Mouse (Mus musculus) adrenal gland, adult (tissue): ENCODE measurements around the gene Ly6g6d.
"Not testable (repeated sequence)": the region's sequence is repeated elsewhere in the genome, so short reads cannot be mapped to it uniquely, and the experiment has no call there.

Source experiments
- DNase-seq, 2 experiments: peaks; one replicate each; pipeline ENCODE4 v3.0.0; 2022 to 2023; ENCODE audit warnings: low spot score in 1 of 2; ENCODE audit not compliant: inconsistent age in 2 of 2

Ly6g6d gene

GRCm38 (mm10) chr17:35048932-35049440 lies 28.9 kb downstream of the Ly6g6d start:
- DNase-seq: no peak

GRCm38 (mm10) chr17:35048149-35048931 lies 29.5 kb downstream of the Ly6g6d start:
- DNase-seq: peak in 1 of 2 experiments; percentile 44

GRCm38 (mm10) chr17:35047688-35048087 lies 30.2 kb downstream of the Ly6g6d start:
- DNase-seq: no peak

- peak; percentile 98 to 99 for DNase-seq
These were observed 31.0 kb downstream of the Ly6g6d start, which contains the start of gene Msh5 for GRCm38 (mm10) chr17:35046681-35047455. Gene Msh5, minus strand, starts transcription at chr17:35046745.

GRCm38 (mm10) chr17:35045807-35046680 lies 31.8 kb downstream of the Ly6g6d start:
- DNase-seq: peak in 1 of 2 experiments; percentile 23

GRCm38 (mm10) chr17:35044904-35045806 lies 32.7 kb downstream of the Ly6g6d start:
- DNase-seq: no peak

- no peak for DNase-seq
These were observed 34.1 kb downstream of the Ly6g6d start for GRCm38 (mm10) chr17:35043794-35044193.

- DNase-seq: no peak
These were observed 38.6 kb downstream of the Ly6g6d start for GRCm38 (mm10) chr17:35039121-35039873.

GRCm38 (mm10) chr17:35034896-35035295 lies 43.0 kb downstream of the Ly6g6d start:
- DNase-seq: no peak

GRCm38 (mm10) chr17:35033703-35034102 lies 44.2 kb downstream of the Ly6g6d start:
- not testable (repeated sequence) for DNase-seq

- DNase-seq: no peak
These were observed 45.5 kb downstream of the Ly6g6d start for GRCm38 (mm10) chr17:35032323-35032870.

- DNase-seq: no peak
These were observed 46.0 kb downstream of the Ly6g6d start for GRCm38 (mm10) chr17:35031880-35032279.

GRCm38 (mm10) chr17:35031272-35031671 lies 46.6 kb downstream of the Ly6g6d start:
- no peak for DNase-seq

GRCm38 (mm10) chr17:35029691-35030532 lies 48.0 kb downstream of the Ly6g6d start:
- DNase-seq: peak in 1 of 2 experiments; percentile 55

- DNase-seq: no peak
These were observed 49.5 kb downstream of the Ly6g6d start for GRCm38 (mm10) chr17:35028315-35028714.

- DNase-seq: no peak
These were observed 50.4 kb downstream of the Ly6g6d start, which contains the start of gene Sapcd1 for GRCm38 (mm10) chr17:35027277-35028068. Gene Sapcd1, minus strand, starts transcription at chr17:35028016.

GRCm38 (mm10) chr17:35026206-35026605 lies 51.7 kb downstream of the Ly6g6d start:
- DNase-seq: no peak
